Mouse (Mus musculus): ENCODE results near the gene Dnttip2.
"Not testable (repeated sequence)": the region's sequence is repeated elsewhere in the genome, so short reads cannot be mapped to it uniquely, and the experiment has no call there.

DNA sequence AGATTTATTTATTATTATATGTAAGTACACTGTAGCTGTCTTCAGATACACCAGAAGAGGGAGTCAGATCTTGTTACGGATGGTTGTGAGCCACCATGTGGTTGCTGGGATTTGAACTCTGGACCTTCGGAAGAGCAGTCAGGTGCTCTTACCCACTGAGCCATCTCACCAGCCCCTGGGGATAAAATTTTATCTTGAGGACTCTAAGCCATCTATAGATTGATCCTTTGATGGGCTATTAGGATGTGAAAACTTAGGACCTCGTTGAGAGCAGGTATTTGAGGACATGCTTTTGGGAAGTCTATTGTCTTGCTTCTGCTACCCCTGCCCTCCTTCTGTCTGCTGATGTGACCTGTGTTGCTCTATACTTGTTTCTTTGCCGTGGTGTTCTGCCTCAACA lies 15.2 kb downstream of the Dnttip2 start:
- TF ChIP-seq CTCF (IDR thresholded peaks at IDR 0.05; ENCODE audit: low read depth); EP300 (optimal IDR thresholded peaks at IDR 0.05): not testable (repeated sequence)

Data from stomach, postnatal 0 days (tissue).